Mouse (Mus musculus) adrenal gland, postnatal 10 days (tissue): ENCODE measurements at regions not wholly inside any gene's neighbourhood (a gene's known extent, or its start where the extent isn't known, plus 50 kb on each side); places are given as distances from the start of the nearest gene placed in this dataset.
A peak's percentile ranks its signal among the peaks of the same experiment; 100 is the strongest.

Experiments
- DNase-seq: peaks from one replicate; pipeline ENCODE4 v3.0.0; 2021; ENCODE audit warnings: mixed read lengths

- DNase-seq = no peak
Observed at GRCm38 (mm10) chr1:94582526-94582925, 530.2 kb upstream of the Pdcd1 start.

- peak; percentile 9 for DNase-seq
Observed at GRCm38 (mm10) chr1:94581650-94582405, 529.5 kb upstream of the Pdcd1 start.

GRCm38 (mm10) chr1:94532773-94533541 lies 480.6 kb upstream of the Pdcd1 start:
- DNase-seq = no peak

GRCm38 (mm10) chr1:94504080-94504520 lies 451.7 kb upstream of the Pdcd1 start:
- DNase-seq = no peak

GRCm38 (mm10) chr1:94503379-94504079 lies 451.2 kb upstream of the Pdcd1 start:
- DNase-seq = no peak

GRCm38 (mm10) chr1:94502066-94502861 lies 449.9 kb upstream of the Pdcd1 start:
- no peak for DNase-seq

GRCm38 (mm10) chr1:94496992-94497391 lies 444.6 kb upstream of the Pdcd1 start:
- DNase-seq = no peak

GRCm38 (mm10) chr1:94496341-94496740 lies 444.0 kb upstream of the Pdcd1 start:
- no peak for DNase-seq

GRCm38 (mm10) chr1:94487062-94487461 lies 434.7 kb upstream of the Pdcd1 start:
- DNase-seq = no peak

- DNase-seq = peak; percentile 39
Observed at GRCm38 (mm10) chr1:94469834-94470233, 417.5 kb upstream of the Pdcd1 start.

GRCm38 (mm10) chr1:94423731-94424130 lies 371.4 kb upstream of the Pdcd1 start:
- DNase-seq = no peak

- DNase-seq = peak; percentile 1
Observed at GRCm38 (mm10) chr1:94413043-94413442, 360.7 kb upstream of the Pdcd1 start.

- no peak for DNase-seq
Observed at GRCm38 (mm10) chr1:94366606-94367005, 314.3 kb upstream of the Pdcd1 start.

- DNase-seq = no peak
Observed at GRCm38 (mm10) chr1:94356996-94357395, 304.6 kb upstream of the Pdcd1 start.

- no peak for DNase-seq
Observed at GRCm38 (mm10) chr1:94355873-94356272, 303.5 kb upstream of the Pdcd1 start.

GRCm38 (mm10) chr1:94342576-94342975 lies 290.2 kb upstream of the Pdcd1 start:
- no peak for DNase-seq

GRCm38 (mm10) chr1:94341237-94341636 lies 288.9 kb upstream of the Pdcd1 start:
- DNase-seq = no peak

- DNase-seq = no peak
Observed at GRCm38 (mm10) chr1:94318029-94318428, 265.7 kb upstream of the Pdcd1 start.

- no peak for DNase-seq
Observed at GRCm38 (mm10) chr1:94298395-94298794, 246.0 kb upstream of the Pdcd1 start.

- no peak for DNase-seq
Observed at GRCm38 (mm10) chr1:94272569-94272968, 220.2 kb upstream of the Pdcd1 start.

GRCm38 (mm10) chr1:94263313-94263712 lies 211.0 kb upstream of the Pdcd1 start:
- no peak for DNase-seq

GRCm38 (mm10) chr1:94235426-94235825 lies 183.1 kb upstream of the Pdcd1 start:
- no peak for DNase-seq
